9 mouse cellular contexts compared by ENCODE assay signal in genomic region chr16:37384369-37384768, GRCm38 (mm10). TPM values are rescaled to one million over a fixed set of nuclear protein-coding genes. Genes with fewer than 3 reads are reported as not detected.
DNase-seq lines count a peak whose midpoint lies in the region; ATAC-seq and TF ChIP-seq lines count a peak whose summit lies in the region.
"Had no signal": no experiment of that assay in that cellular context is flagged by ENCODE, and none has a peak within 500 bp of the region (broad histone marks: within the 10 kb centered on the region; RNA-seq: fewer than 3 reads in every experiment).

No protein-coding gene starts in this region.

- peak overlapping the region; percentile 99 for H3K4me2 ChIP-seq in heart, embryonic 15.5 days
- H3K4me2 ChIP-seq in midbrain, embryonic 11.5 days = peak overlapping the region; percentile 85

- peaks cover 7% of the 10 kb centered on the region for H3K4me1 ChIP-seq in E14TG2a.4 (replicated peaks; ENCODE audit: low read depth, low read length)
- H3K4me1 ChIP-seq in heart, embryonic 15.5 days (replicated peaks) = peaks cover 14% of the 10 kb centered on the region
- H3K4me1 ChIP-seq in midbrain, embryonic 11.5 days (ENCODE audit: control insufficient read depth, insufficient read depth, low read length) = no peaks in the 10 kb centered on the region; the same call in 1 of the 2 replicates

- H3K27me3 ChIP-seq in E14TG2a.4 (ENCODE audit: insufficient read depth, low read length) = peaks cover 15% of the 10 kb centered on the region
- peaks cover 17% of the 10 kb centered on the region for H3K27me3 ChIP-seq in heart, embryonic 15.5 days
- H3K27me3 ChIP-seq in midbrain, embryonic 11.5 days (ENCODE audit: control insufficient read depth, insufficient read depth, low read length) = peaks cover 4% of the 10 kb centered on the region; the same call in 1 of the 2 replicates

- no peak for TF ChIP-seq CTCF in E14TG2a.4 (conservative IDR thresholded peaks at IDR 0.05; ENCODE audit: low read length)

- ATAC-seq in common myeloid progenitor, adult 5-6 weeks (replicated peaks; ENCODE audit: low read depth, poor library complexity, severe bottlenecking) = peak; percentile 36
- no peak; the same call in none of the 2 replicates for ATAC-seq in heart, embryonic 15.5 days (replicated peaks; ENCODE audit: insufficient number of reproducible peaks, insufficient read depth, low FRiP score, low read depth)
- peak; percentile 90 for ATAC-seq in midbrain, embryonic 11.5 days (ENCODE audit: low FRiP score)

- peak overlapping the region; percentile 42 for H3K9ac ChIP-seq in heart, embryonic 15.5 days
- peak overlapping the region; percentile 61 for H3K9ac ChIP-seq in midbrain, embryonic 11.5 days (ENCODE audit: low read length)

- H3K4me3 ChIP-seq in E14TG2a.4 (replicated peaks; ENCODE audit: low read length) = peak overlapping the region; percentile 87
- H3K4me3 ChIP-seq in heart, embryonic 15.5 days = peak overlapping the region; percentile 55
- peak overlapping the region; percentile 61 for H3K4me3 ChIP-seq in midbrain, embryonic 11.5 days (ENCODE audit: low read depth, low read length)

- under 1% methylated on average over 30 of the region's 30 CpGs for WGBS in heart, embryonic 15.5 days
- under 1% methylated on average over 22 of the region's 30 CpGs for WGBS in midbrain, embryonic 11.5 days

- DNase-seq in gastrocnemius, postnatal 14 days = peak; percentile 10
- no peak for DNase-seq in gastrocnemius, postnatal 10 days
- DNase-seq in left cerebral cortex, adult 11 months (ENCODE audit: low spot score) = peak; percentile 42
- no peak for DNase-seq in midbrain, embryonic 11.5 days (ENCODE audit: low spot score, missing footprints)
- peak; percentile 4 for DNase-seq in thymus, postnatal 14 days

- no peaks in the 10 kb centered on the region for H3K36me3 ChIP-seq in E14TG2a.4 (ENCODE audit: insufficient read depth, low read length)
- no peaks in the 10 kb centered on the region for H3K36me3 ChIP-seq in heart, embryonic 15.5 days
- H3K36me3 ChIP-seq in midbrain, embryonic 11.5 days (ENCODE audit: control insufficient read depth, insufficient read depth, low read length) = no peaks in the 10 kb centered on the region

- intact Hi-C loops in gastrocnemius, postnatal 14 days (cut with DNase I; ENCODE audit: low total_unique reads) = no loop called here

- no peaks in the 10 kb centered on the region for H3K9me3 ChIP-seq in E14TG2a.4 (ENCODE audit: low read length)
- H3K9me3 ChIP-seq in heart, embryonic 15.5 days (replicated peaks) = no peaks in the 10 kb centered on the region
- H3K9me3 ChIP-seq in midbrain, embryonic 11.5 days (ENCODE audit: control insufficient read depth, low read length) = no peaks in the 10 kb centered on the region

- H3K27ac ChIP-seq in heart, embryonic 15.5 days = no peak overlapping the region
- H3K27ac ChIP-seq in midbrain, embryonic 11.5 days (ENCODE audit: low read depth, low read length) = no peak overlapping the region

RNA-seq across cellular contexts. Expression of gene Stxbp5l, which starts 0.4 kb away (rescaled TPM):
- total RNA-seq in gastrocnemius, postnatal 14 days (2021) = under 1 TPM; 0.16 to 0.21 TPM
- under 1 TPM; 0.33 to 0.41 TPM for total RNA-seq in gastrocnemius, postnatal 10 days (2021)
- not detected in 2 replicates for total RNA-seq in common myeloid progenitor, adult 5-6 weeks (2017)
- 0.22 and 0.33 TPM in 2 replicates for polyA plus RNA-seq in heart, embryonic 15.5 days (2015; fragmentation: Nextera tagmentation; extraction: Ambion mirVana)
- 2.7 and 4.3 TPM in 2 replicates for polyA plus RNA-seq in midbrain, embryonic 11.5 days (2014; fragmentation: Nextera tagmentation; extraction: Ambion mirVana)
- polyA plus RNA-seq: large intestine, adult 2 months had no signal

Comparison
In these comparisons a context has a peak if more than half of its experiments do, and no peak if none do; other contexts are left out.
1. DNase-seq: peak in gastrocnemius, postnatal 14 days (single experiment), left cerebral cortex, adult 11 months (single experiment) and thymus, postnatal 14 days (single experiment); none in gastrocnemius, postnatal 10 days (single experiment) and midbrain, embryonic 11.5 days (single experiment).
2. Peak in every context shown above with its lines, with median percentiles within 50 percentile points of each other: H3K4me3 ChIP-seq.